Mouse (Mus musculus) olfactory bulb, adult 2 months (tissue): Measurements from ENCODE around the gene Gm3646.

Source experiments
- CTCF ChIP-seq: fragments of 200-500 bp; IDR thresholded peaks from 2 replicates; pipeline ENCODE4 v1.5.1; 2012; ENCODE audit warnings: low read depth, mild to moderate bottlenecking, low read length, moderate library complexity; ENCODE audit not compliant: insufficient read depth
- POLR2A ChIP-seq: fragments of 200-500 bp; IDR thresholded peaks from 2 replicates; pipeline ENCODE4 v1.6.1; 2012; ENCODE audit warnings: mild to moderate bottlenecking, low read depth, low read length, moderate library complexity; ENCODE audit not compliant: insufficient read depth

DNA sequence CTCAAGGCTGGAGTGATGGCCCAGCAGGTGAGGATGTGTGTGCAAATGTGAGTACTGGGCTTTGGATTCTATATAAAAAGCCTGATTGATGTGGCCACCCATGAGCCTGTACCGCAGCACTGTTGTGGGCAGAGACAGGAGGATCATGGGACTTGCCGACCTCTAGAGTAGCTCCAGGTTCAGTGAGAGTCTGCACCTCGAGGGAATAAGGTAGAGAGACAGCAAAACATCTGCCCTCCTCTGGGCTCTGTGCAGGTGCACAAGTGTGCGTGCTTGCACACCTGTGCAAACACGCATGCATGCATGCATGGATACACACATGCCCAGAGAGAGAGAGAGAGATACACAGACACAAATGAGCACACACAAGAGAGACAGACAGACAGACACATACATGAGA, 38.2 kb upstream of the Gm3646 start:
- no peak for TF ChIP-seq CTCF
- TF ChIP-seq POLR2A, result no peak
